Mouse (Mus musculus) right cerebral cortex, adult 2 months (tissue): ENCODE measurements at regions not wholly inside any gene's neighbourhood (a gene's known extent, or its start where the extent isn't known, plus 50 kb on each side); places are given as distances from the start of the nearest gene placed in this dataset.

ENCODE experiments used
- DNase-seq, 2 experiments: peaks; one replicate each; pipeline ENCODE4 v3.0.0; 2021 to 2022; ENCODE audit warnings: low spot score in 2 of 2

DNA sequence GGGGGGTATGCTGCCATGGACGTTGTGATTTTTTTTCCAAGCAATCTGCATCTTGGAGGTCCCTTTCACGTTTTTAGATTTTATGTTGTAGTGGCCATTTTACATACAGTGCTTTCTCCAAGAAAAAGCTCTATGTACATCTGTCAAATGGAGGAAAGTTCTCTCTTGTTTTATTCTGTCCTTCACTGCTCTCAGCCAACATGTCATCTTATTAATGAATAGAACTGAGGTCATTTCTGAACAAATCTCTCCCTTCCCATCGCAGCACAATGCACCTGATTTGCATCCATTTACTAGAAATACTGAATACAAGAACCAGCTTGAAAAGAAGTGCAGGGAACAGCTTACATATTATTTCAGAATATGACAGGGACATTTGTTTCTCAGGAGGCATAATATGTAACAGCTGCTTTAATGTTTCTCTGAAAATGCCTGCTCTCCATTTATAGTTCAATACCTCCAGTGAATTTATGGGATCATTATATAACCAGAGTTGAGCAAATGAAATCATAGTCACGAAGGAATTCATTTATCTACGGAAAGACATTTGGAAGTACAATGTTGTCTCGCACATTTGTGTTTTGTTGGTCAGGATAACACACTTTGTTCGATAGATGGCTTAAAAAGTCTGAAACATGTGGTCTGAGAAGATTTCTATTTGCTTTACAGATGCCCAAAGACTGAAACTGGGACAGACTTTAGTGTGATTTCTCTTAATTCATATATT lies 224.3 kb downstream of the Usp25 start:
- peak in 1 of 2 experiments; percentile 18 for DNase-seq

GRCm38 (mm10) chr16:77237272-77237603 lies 223.7 kb downstream of the Usp25 start:
- DNase-seq: no peak

DNA sequence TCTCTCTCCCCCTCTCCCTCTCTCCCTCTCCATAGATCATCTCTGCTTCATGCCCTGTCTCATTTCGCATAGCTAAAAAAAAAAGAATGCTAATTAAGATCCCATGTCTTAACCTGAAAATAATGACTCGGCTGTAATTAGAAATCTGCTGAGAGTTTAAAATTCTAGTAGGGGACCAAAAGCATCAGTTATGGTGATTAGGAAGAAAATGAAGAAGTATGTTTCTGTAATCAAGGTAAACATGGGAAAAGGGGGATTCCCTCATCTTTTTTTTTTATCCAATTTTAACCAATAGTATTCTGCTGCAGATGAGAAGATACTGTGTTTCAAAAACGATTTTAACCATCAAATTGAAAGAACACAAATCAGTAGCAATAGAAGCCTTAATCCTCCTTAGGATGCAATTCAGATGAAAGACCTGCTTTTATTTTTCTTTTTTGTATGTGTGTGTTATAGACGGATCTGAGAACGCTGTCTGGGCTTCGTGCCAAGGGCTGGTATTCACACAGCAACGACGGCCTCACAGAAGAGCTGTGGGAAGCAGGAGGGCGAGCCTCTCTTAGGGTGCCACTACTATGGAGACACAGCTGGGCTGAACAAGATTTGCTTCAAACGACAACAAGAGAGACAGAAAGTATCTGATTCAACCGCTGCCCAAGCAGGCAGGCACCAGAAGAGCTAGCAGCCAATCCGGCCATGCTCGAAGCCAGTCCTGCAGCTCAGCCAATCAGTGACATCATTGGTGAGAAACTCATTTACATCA lies 223.2 kb downstream of the Usp25 start:
- DNase-seq: peak; percentile 86 to 90

GRCm38 (mm10) chr16:77236021-77236420 lies 222.5 kb downstream of the Usp25 start:
- DNase-seq: peak; percentile 50 to 68

- no peak for DNase-seq
Measured at GRCm38 (mm10) chr16:77235449-77235848, 221.9 kb downstream of the Usp25 start.
